Mouse (Mus musculus) testis, adult 2 months (tissue): ENCODE data around the gene Dnmt3b.

Experiments
- CTCF ChIP-seq: fragments of 200-500 bp; IDR thresholded peaks from 2 replicates; pipeline ENCODE4 v1.5.1; 2012; ENCODE audit warnings: low read depth, mild to moderate bottlenecking, inconsistent platforms, low read length, moderate library complexity; ENCODE audit not compliant: control insufficient read depth, insufficient read depth, insufficient replicate concordance
- POLR2A ChIP-seq: fragments of 200-500 bp; IDR thresholded peaks from 2 replicates; pipeline ENCODE4 v1.6.1; 2012; ENCODE audit warnings: low read depth, mild to moderate bottlenecking, inconsistent platforms, low read length, moderate library complexity; ENCODE audit not compliant: control insufficient read depth

GRCm38 (mm10) chr2:153651681-153652080 is 2.4 kb downstream of the Dnmt3b start:
- TF ChIP-seq POLR2A (no peak), CTCF (no peak)
